Mouse (Mus musculus) limb, embryonic 10.5 days (tissue): ENCODE results near the gene Sec61a2. TPM values are rescaled to one million over a fixed set of nuclear protein-coding genes. Genes with fewer than 3 reads are reported as not detected.

ENCODE experiments used
- polyA plus RNA-seq: library from polyadenylated mRNA; unstranded; fragments of >200 nt; fragmentation: Nextera tagmentation; extraction: Ambion mirVana; gene quantifications from 2 replicates; pipeline ENCODE4 v1.2.1, GENCODE M21; 2016

Gene Sec61a2
- polyA plus RNA-seq, 1 experiment from 2014 or later: 95.1 TPM

Other genes starting within 250 kb of the Sec61a2 start
- gene Camk1d, start 180.9 kb downstream of the Sec61a2 start, polyA plus RNA-seq: 0.84 and 1.4 TPM in 2 replicates
- gene Nudt5, start 50.4 kb downstream of the Sec61a2 start, polyA plus RNA-seq: 120 and 139 TPM in 2 replicates
- 406 and 414 TPM in 2 replicates for gene Cdc123, start 50.3 kb downstream of the Sec61a2 start, polyA plus RNA-seq
- gene Gm13199, start 32.5 kb downstream of the Sec61a2 start, polyA plus RNA-seq: 2.7 TPM in 2 replicates
- gene Dhtkd1, start 47.4 kb upstream of the Sec61a2 start, polyA plus RNA-seq: 6.5 and 9.2 TPM in 2 replicates
- gene Upf2, start 56.0 kb upstream of the Sec61a2 start, polyA plus RNA-seq: 9.9 and 11.5 TPM in 2 replicates
- 4.2 and 5.1 TPM in 2 replicates for gene Proser2, start 234.8 kb upstream of the Sec61a2 start, polyA plus RNA-seq